Mouse (Mus musculus): ENCODE data around the gene Mpdz.

GRCm38 (mm10) chr4:81396883-81397282 is 45.7 kb downstream of the Mpdz start:
- no peak for TF ChIP-seq JUND (IDR thresholded peaks at IDR 0.05; ENCODE audit: low read depth, low read length)
- no peak for TF ChIP-seq UBTF (IDR thresholded peaks at IDR 0.05; ENCODE audit: borderline replicate concordance, insufficient read depth, low read depth, low read length)
- no peak for TF ChIP-seq CHD1 (IDR thresholded peaks at IDR 0.05; ENCODE audit: low read depth, low read length)
- TF ChIP-seq CTCF (IDR thresholded peaks at IDR 0.05 in 2 of 3, conservative IDR thresholded peaks at IDR 0.05 in 1 of 3; ENCODE audit: control insufficient read depth in 1 of 3, insufficient read depth in 1 of 3, low read depth in 2 of 3, low read length in 3 of 3, poor library complexity in 1 of 3, severe bottlenecking in 1 of 3), result no peak
- no peak for TF ChIP-seq CHD2 (IDR thresholded peaks at IDR 0.05; ENCODE audit: low read length)
- no peak for TF ChIP-seq RCOR1 (IDR thresholded peaks at IDR 0.05; ENCODE audit: low read depth, low read length)
- TF ChIP-seq MAFK (IDR thresholded peaks at IDR 0.05; ENCODE audit: borderline replicate concordance, low read depth, low read length), result no peak
- no peak for TF ChIP-seq GABPA (IDR thresholded peaks at IDR 0.05; ENCODE audit: low read depth, low read length)
- TF ChIP-seq GATA1 (IDR thresholded peaks at IDR 0.05; ENCODE audit: low read depth, low read length), result no peak

Data from MEL (cell line).